Mouse (Mus musculus): ENCODE data around the gene Plin4. TPM values are rescaled to one million over a fixed set of nuclear protein-coding genes. Genes with fewer than 3 reads are reported as not detected.

Gene Plin4
- 0.18 and 0.32 TPM in 2 replicates for polyA plus RNA-seq (2015; fragmentation: Nextera tagmentation; extraction: Ambion mirVana)

- no peaks in the 10 kb centered on the region for H3K36me3 ChIP-seq (ENCODE audit: insufficient read depth, low read length)
- no peaks in the 10 kb centered on the region for H3K4me1 ChIP-seq (ENCODE audit: insufficient read depth, low read length)
- no peaks in the 10 kb centered on the region for H3K27me3 ChIP-seq (ENCODE audit: insufficient read depth, low read length)
- H3K27ac ChIP-seq (ENCODE audit: low read length), result no peak within 1 kb of the TSS
- H3K4me3 ChIP-seq (ENCODE audit: low read length), result no peak within 1 kb of the TSS
- no peak within 1 kb of the TSS for H3K4me2 ChIP-seq (replicated peaks; ENCODE audit: low read depth, low read length)
- 0 out of 2 replicates have a peak, but pooled peaks have one; percentile 35 for ATAC-seq (ENCODE audit: low FRiP score, low TSS enrichment)
- WGBS, result 56% methylated on average over 10 of the region's 10 CpGs
- H3K9me3 ChIP-seq (ENCODE audit: low read length), result no peaks in the 10 kb centered on the region
- no peak within 1 kb of the TSS for H3K9ac ChIP-seq (replicated peaks; ENCODE audit: low read length)
These were observed at the start of gene Plin4 for GRCm38 (mm10) chr17:56109219-56110051. TSS of gene Plin4 (minus strand) at chr17:56109803.

GRCm38 (mm10) chr17:56153643-56154042, 44.0 kb upstream of the Plin4 start:
- WGBS, result 27% methylated on average over 9 of the region's 9 CpGs
- H3K4me2 ChIP-seq (replicated peaks; ENCODE audit: low read depth, low read length), result no peak overlapping the region
- H3K36me3 ChIP-seq (ENCODE audit: insufficient read depth, low read length), result no peaks in the 10 kb centered on the region
- peaks cover 47% of the 10 kb centered on the region for H3K27me3 ChIP-seq (ENCODE audit: insufficient read depth, low read length)
- no peaks in the 10 kb centered on the region for H3K9me3 ChIP-seq (ENCODE audit: low read length)
- no peak overlapping the region for H3K9ac ChIP-seq (replicated peaks; ENCODE audit: low read length)
- H3K4me3 ChIP-seq (ENCODE audit: low read length), result no peak overlapping the region
- 0 out of 2 replicates have a peak, but pooled peaks have one; percentile 21 for ATAC-seq (ENCODE audit: low FRiP score, low TSS enrichment)
- no peak overlapping the region for H3K27ac ChIP-seq (ENCODE audit: low read length)
- no peaks in the 10 kb centered on the region for H3K4me1 ChIP-seq (ENCODE audit: insufficient read depth, low read length)

GRCm38 (mm10) chr17:56149897-56150296, 40.3 kb upstream of the Plin4 start:
- H3K27me3 ChIP-seq (ENCODE audit: insufficient read depth, low read length), result peaks cover 74% of the 10 kb centered on the region
- no peak for ATAC-seq (ENCODE audit: low FRiP score, low TSS enrichment)
- no peak overlapping the region for H3K27ac ChIP-seq (ENCODE audit: low read length)
- no peaks in the 10 kb centered on the region for H3K9me3 ChIP-seq (ENCODE audit: low read length)
- 47% methylated on average over 2 of the region's 2 CpGs for WGBS
- H3K4me3 ChIP-seq (ENCODE audit: low read length), result no peak overlapping the region
- no peak overlapping the region for H3K4me2 ChIP-seq (replicated peaks; ENCODE audit: low read depth, low read length)
- no peaks in the 10 kb centered on the region for H3K4me1 ChIP-seq (ENCODE audit: insufficient read depth, low read length)
- no peak overlapping the region for H3K9ac ChIP-seq (replicated peaks; ENCODE audit: low read length)
- H3K36me3 ChIP-seq (ENCODE audit: insufficient read depth, low read length), result no peaks in the 10 kb centered on the region

- Histone ChIP-seq H3K9ac (replicated peaks; ENCODE audit: low read length) (no peak overlapping the region), H3K36me3 (ENCODE audit: insufficient read depth, low read length) (no peaks in the 10 kb centered on the region), H3K4me1 (ENCODE audit: insufficient read depth, low read length) (no peaks in the 10 kb centered on the region), H3K4me3 (ENCODE audit: low read length) (peak overlapping the region; percentile 14), H3K27me3 (ENCODE audit: insufficient read depth, low read length) (peaks cover 83% of the 10 kb centered on the region), H3K9me3 (ENCODE audit: low read length) (no peaks in the 10 kb centered on the region), H3K27ac (ENCODE audit: low read length) (no peak overlapping the region), H3K4me2 (replicated peaks; ENCODE audit: low read depth, low read length) (peak overlapping the region; percentile 33)
- 2% methylated on average over 30 of the region's 30 CpGs for WGBS
- peak; percentile 18; the same call in 1 of the 2 replicates for ATAC-seq (ENCODE audit: low FRiP score, low TSS enrichment)
These were observed 39.4 kb upstream of the Plin4 start for GRCm38 (mm10) chr17:56148790-56149618.

GRCm38 (mm10) chr17:56148280-56148679, 38.7 kb upstream of the Plin4 start:
- Histone ChIP-seq H3K27ac (ENCODE audit: low read length) (no peak overlapping the region), H3K36me3 (ENCODE audit: insufficient read depth, low read length) (no peaks in the 10 kb centered on the region), H3K4me3 (ENCODE audit: low read length) (peak overlapping the region; percentile 14), H3K27me3 (ENCODE audit: insufficient read depth, low read length) (peaks cover 88% of the 10 kb centered on the region), H3K4me2 (replicated peaks; ENCODE audit: low read depth, low read length) (peak overlapping the region; percentile 33), H3K9me3 (ENCODE audit: low read length) (no peaks in the 10 kb centered on the region), H3K4me1 (ENCODE audit: insufficient read depth, low read length) (no peaks in the 10 kb centered on the region), H3K9ac (replicated peaks; ENCODE audit: low read length) (no peak overlapping the region)
- ATAC-seq (ENCODE audit: low FRiP score, low TSS enrichment), result 0 out of 2 replicates have a peak, but pooled peaks have one; percentile 11
- 21% methylated on average over 9 of the region's 9 CpGs for WGBS

GRCm38 (mm10) chr17:56147420-56147819, 37.8 kb upstream of the Plin4 start:
- WGBS, result 50% methylated on average over 12 of the region's 12 CpGs
- Histone ChIP-seq H3K9ac (replicated peaks; ENCODE audit: low read length) (no peak overlapping the region), H3K36me3 (ENCODE audit: insufficient read depth, low read length) (no peaks in the 10 kb centered on the region), H3K27me3 (ENCODE audit: insufficient read depth, low read length) (peaks cover 87% of the 10 kb centered on the region), H3K4me2 (replicated peaks; ENCODE audit: low read depth, low read length) (no peak overlapping the region), H3K4me3 (ENCODE audit: low read length) (no peak overlapping the region), H3K9me3 (ENCODE audit: low read length) (no peaks in the 10 kb centered on the region), H3K27ac (ENCODE audit: low read length) (no peak overlapping the region), H3K4me1 (ENCODE audit: insufficient read depth, low read length) (peaks cover 2% of the 10 kb centered on the region)
- ATAC-seq (ENCODE audit: low FRiP score, low TSS enrichment), result no peak

- Histone ChIP-seq H3K9me3 (ENCODE audit: low read length) (no peaks in the 10 kb centered on the region), H3K4me1 (ENCODE audit: insufficient read depth, low read length) (peaks cover 14% of the 10 kb centered on the region), H3K4me3 (ENCODE audit: low read length) (no peak overlapping the region), H3K9ac (replicated peaks; ENCODE audit: low read length) (no peak overlapping the region), H3K36me3 (ENCODE audit: insufficient read depth, low read length) (no peaks in the 10 kb centered on the region), H3K4me2 (replicated peaks; ENCODE audit: low read depth, low read length) (no peak overlapping the region), H3K27me3 (ENCODE audit: insufficient read depth, low read length) (peaks cover 95% of the 10 kb centered on the region), H3K27ac (ENCODE audit: low read length) (no peak overlapping the region)
- 18% methylated on average over 9 of the region's 9 CpGs for WGBS
- no peak for ATAC-seq (ENCODE audit: low FRiP score, low TSS enrichment)
These were observed 36.5 kb upstream of the Plin4 start for GRCm38 (mm10) chr17:56146131-56146530.

- 76% methylated on average over 9 of the region's 9 CpGs for WGBS
- H3K9me3 ChIP-seq (ENCODE audit: low read length), result no peaks in the 10 kb centered on the region
- no peak overlapping the region for H3K4me2 ChIP-seq (replicated peaks; ENCODE audit: low read depth, low read length)
- H3K4me1 ChIP-seq (ENCODE audit: insufficient read depth, low read length), result peaks cover 17% of the 10 kb centered on the region
- no peak for ATAC-seq (ENCODE audit: low FRiP score, low TSS enrichment)
- H3K27me3 ChIP-seq (ENCODE audit: insufficient read depth, low read length), result peaks cover 94% of the 10 kb centered on the region
- no peak overlapping the region for H3K27ac ChIP-seq (ENCODE audit: low read length)
- H3K4me3 ChIP-seq (ENCODE audit: low read length), result no peak overlapping the region
- H3K36me3 ChIP-seq (ENCODE audit: insufficient read depth, low read length), result no peaks in the 10 kb centered on the region
- no peak overlapping the region for H3K9ac ChIP-seq (replicated peaks; ENCODE audit: low read length)
These were observed 34.9 kb upstream of the Plin4 start for GRCm38 (mm10) chr17:56144546-56144945.

GRCm38 (mm10) chr17:56141702-56142605, 32.4 kb upstream of the Plin4 start:
- H3K9ac ChIP-seq (replicated peaks; ENCODE audit: low read length), result peak overlapping the region; percentile 47
- peak overlapping the region; percentile 43 for H3K4me3 ChIP-seq (ENCODE audit: low read length)
- under 1% methylated on average over 44 of the region's 47 CpGs for WGBS
- peak overlapping the region; percentile 63 for H3K4me2 ChIP-seq (replicated peaks; ENCODE audit: low read depth, low read length)
- peaks cover 29% of the 10 kb centered on the region for H3K4me1 ChIP-seq (ENCODE audit: insufficient read depth, low read length)
- no peaks in the 10 kb centered on the region for H3K9me3 ChIP-seq (ENCODE audit: low read length)
- no peaks in the 10 kb centered on the region for H3K36me3 ChIP-seq (ENCODE audit: insufficient read depth, low read length)
- H3K27ac ChIP-seq (ENCODE audit: low read length), result no peak overlapping the region
- ATAC-seq (ENCODE audit: low FRiP score, low TSS enrichment), result no peak
- H3K27me3 ChIP-seq (ENCODE audit: insufficient read depth, low read length), result peaks cover 77% of the 10 kb centered on the region
